Mouse (Mus musculus) CH12.LX (cell line): ENCODE results near the gene Cic.

Source experiments
- BHLHE40 ChIP-seq: IDR thresholded peaks from 2 replicates; pipeline ENCODE4 v1.6.1; 2011; ENCODE audit warnings: mild to moderate bottlenecking, low read depth, low read length, improper control_type of control experiment
- CHD2 ChIP-seq: IDR thresholded peaks from 2 replicates; pipeline ENCODE4 v1.6.1; 2011; ENCODE audit warnings: low read length, improper control_type of control experiment
- CTCF ChIP-seq, 2 experiments: IDR thresholded peaks in 1 of 2; conservative IDR thresholded peaks in 1 of 2; 2 replicates each; pipeline ENCODE4 v1.5.1; 2011 to 2012; ENCODE audit warnings: low read depth in 2 of 2, low read length in 2 of 2, improper control_type of control experiment in 1 of 2, inconsistent platforms in 1 of 2, mild to moderate bottlenecking in 1 of 2, moderate library complexity in 1 of 2
- JUN ChIP-seq: IDR thresholded peaks from 2 replicates; pipeline ENCODE4 v1.6.1; 2011; ENCODE audit warnings: low read depth, mild to moderate bottlenecking, low read length, improper control_type of control experiment, moderate library complexity; ENCODE audit not compliant: insufficient read depth
- MYC ChIP-seq: IDR thresholded peaks from 2 replicates; pipeline ENCODE4 v1.6.1; 2011; ENCODE audit warnings: low read depth, mild to moderate bottlenecking, improper control_type of control experiment, low read length
- POLR2AphosphoS2 ChIP-seq: IDR thresholded peaks from 2 replicates; pipeline ENCODE4 v1.6.1; 2011; ENCODE audit warnings: low read depth, low read length, improper control_type of control experiment
- TBP ChIP-seq: conservative IDR thresholded peaks from 2 replicates; pipeline ENCODE4 v1.6.1; 2011; ENCODE audit warnings: low read depth, low read length, improper control_type of control experiment

GRCm38 (mm10) chr7:25297454-25298325 lies 30.2 kb downstream of the Cic start, which contains the start of gene Pafah1b3:
- no peak for TF ChIP-seq JUN
- TF ChIP-seq CTCF (conservative IDR thresholded peaks at IDR 0.05 in 1 of 2, IDR thresholded peaks at IDR 0.05 in 1 of 2; ENCODE audit: low read depth in 2 of 2, low read length in 2 of 2) = peak in 1 of 2 experiments; percentile 46; a peak in 2 of 4 replicates
- no peak for TF ChIP-seq MYC
- TF ChIP-seq POLR2AphosphoS2 = no peak
- TF ChIP-seq CHD2 = peak; percentile 59; the same call in 1 of the 2 replicates
- peak; percentile 30; the same call in 1 of the 2 replicates for TF ChIP-seq BHLHE40
- 0 out of 2 replicates have a peak, but pooled peaks have one; percentile 46 for TF ChIP-seq TBP
